Mouse (Mus musculus) embryonic fibroblast, embryonic 13.5 days (primary cell): Measurements from ENCODE around the gene Morc3.

ENCODE experiments used
- CTCF ChIP-seq: IDR thresholded peaks from 2 replicates; pipeline ENCODE4 v1.5.1; 2011; ENCODE audit warnings: mild to moderate bottlenecking, control low read depth, low read length, moderate library complexity, borderline replicate concordance; ENCODE audit not compliant: insufficient read depth
- POLR2A ChIP-seq: IDR thresholded peaks from 2 replicates; pipeline ENCODE4 v1.6.1; 2011; ENCODE audit warnings: low read depth, mild to moderate bottlenecking, control low read depth, low read length, moderate library complexity

DNA sequence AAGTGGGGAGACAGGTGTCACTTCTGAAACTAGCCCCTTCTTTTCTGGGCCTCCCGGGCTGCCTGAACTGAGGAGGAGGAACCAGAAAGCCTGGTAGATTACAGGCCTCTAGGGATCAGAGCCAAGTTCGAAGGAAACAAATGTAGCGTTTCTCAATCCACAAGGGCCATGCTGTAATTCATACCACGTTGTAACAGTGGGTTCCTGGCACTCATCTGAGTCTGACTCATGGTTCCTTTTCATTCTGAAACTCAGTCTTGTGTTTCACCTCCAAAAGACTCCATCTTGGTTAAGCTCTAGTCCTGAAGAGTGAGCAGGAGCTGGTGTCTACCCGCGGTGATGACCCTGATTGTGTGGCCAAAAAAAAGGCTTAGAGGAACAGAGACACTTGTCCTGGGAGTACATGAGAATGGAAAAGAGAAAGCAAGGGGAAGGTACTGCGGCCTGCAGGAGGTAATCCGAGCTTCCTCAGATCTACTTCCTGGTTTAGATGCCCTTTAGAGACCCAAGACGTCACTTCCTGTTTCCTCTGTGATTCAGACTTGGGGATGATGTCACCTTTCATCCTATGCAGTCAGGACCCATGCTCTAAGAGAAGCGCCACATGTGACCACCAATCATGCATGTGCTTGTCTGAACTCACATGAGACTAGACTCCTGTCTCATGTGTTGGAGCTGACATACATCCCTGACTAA is 82.1 kb downstream of the Morc3 start:
- TF ChIP-seq POLR2A, result no peak
- TF ChIP-seq CTCF, result no peak
